Mouse (Mus musculus) midbrain, embryonic 13.5 days (tissue): ENCODE results near the gene Galt. TPM values are rescaled to one million over a fixed set of nuclear protein-coding genes. Genes with fewer than 3 reads are reported as not detected.

ENCODE experiments used
- ATAC-seq: fragments of 200-750 bp; cut with Nextera tagmentation; 2 replicates; pipeline ENCODE4 v1.8.0; 2017; ENCODE audit warnings: mild to moderate bottlenecking, moderate TSS enrichment, moderate library complexity
- H3K27ac ChIP-seq: fragments of 300-500 bp; sonication (generic); 2 replicates; pipeline ENCODE4 v1.5.1; 2015; ENCODE audit warnings: inconsistent platforms, mild to moderate bottlenecking, moderate library complexity
- H3K27me3 ChIP-seq: fragments of 300-500 bp; sonication (generic); 2 replicates; pipeline ENCODE4 v1.6.1; 2015; ENCODE audit warnings: mild to moderate bottlenecking, inconsistent platforms
- H3K36me3 ChIP-seq: fragments of 300-500 bp; sonication (generic); 2 replicates; pipeline ENCODE4 v1.6.1; 2015; ENCODE audit warnings: mild to moderate bottlenecking, inconsistent platforms
- H3K4me1 ChIP-seq: fragments of 300-500 bp; sonication (generic); replicated peaks from 2 replicates; pipeline ENCODE4 v1.6.1; 2015; ENCODE audit warnings: inconsistent platforms
- H3K4me2 ChIP-seq: fragments of 300-500 bp; sonication (generic); replicated peaks from 2 replicates; pipeline ENCODE4 v1.6.1; 2015; ENCODE audit warnings: moderate library complexity, mild to moderate bottlenecking, inconsistent platforms
- H3K4me3 ChIP-seq: fragments of 300-500 bp; sonication (generic); replicated peaks from 2 replicates; pipeline ENCODE4 v1.5.1; 2015; ENCODE audit warnings: mild to moderate bottlenecking, inconsistent platforms
- H3K9ac ChIP-seq: fragments of 300-500 bp; sonication (generic); replicated peaks from 2 replicates; pipeline ENCODE4 v1.6.1; 2015; ENCODE audit warnings: mild to moderate bottlenecking, inconsistent platforms
- H3K9me3 ChIP-seq: fragments of 300-500 bp; sonication (generic); 2 replicates; pipeline ENCODE4 v1.6.1; 2016; ENCODE audit warnings: mild to moderate bottlenecking, inconsistent platforms
- WGBS: fragments of 180-500 bp; shearing (Covaris S2); methylation state at CpG from one replicate; pipeline ENCODE4 v1.1.7; 2015; 5-methylcytosine and 5-hydroxymethylcytosine counted together
- polyA plus RNA-seq: library from polyadenylated mRNA; unstranded; fragments of >200 nt; fragmentation: Nextera tagmentation; extraction: Ambion mirVana; gene quantifications from 2 replicates; pipeline ENCODE4 v1.2.1, GENCODE M21; 2015

The Galt gene
- 29.7 and 30.0 TPM in 2 replicates for polyA plus RNA-seq

- Histone ChIP-seq H3K4me2 (peak within 1 kb of the TSS; percentile 93), H3K4me3 (peak within 1 kb of the TSS; percentile 77), H3K9me3 (no peaks in the 10 kb centered on the region), H3K36me3 (peaks cover 7% of the 10 kb centered on the region), H3K27me3 (no peaks in the 10 kb centered on the region), H3K27ac (peak within 1 kb of the TSS; percentile 77), H3K4me1 (peaks cover 20% of the 10 kb centered on the region), H3K9ac (peak within 1 kb of the TSS; percentile 76)
- WGBS: 14% methylated on average over 14 of the region's 14 CpGs
- peak; percentile 68 for ATAC-seq
These were observed at the start of gene Galt for GRCm38 (mm10) chr4:41754797-41755337. Gene Galt (plus strand): TSS chr4:41755228.

GRCm38 (mm10) chr4:41705922-41706754 lies 48.9 kb upstream of the Galt start:
- peak overlapping the region; percentile 35 for H3K4me2 ChIP-seq
- 59% methylated on average over 19 of the region's 19 CpGs for WGBS
- no peaks in the 10 kb centered on the region for H3K9me3 ChIP-seq
- no peak overlapping the region for H3K4me3 ChIP-seq
- H3K27ac ChIP-seq: peak overlapping the region; percentile 69
- ATAC-seq: peak; percentile 43; the same call in 1 of the 2 replicates
- peaks cover 38% of the 10 kb centered on the region for H3K4me1 ChIP-seq
- peaks cover 7% of the 10 kb centered on the region; the same call in 1 of the 2 replicates for H3K36me3 ChIP-seq
- peaks cover 16% of the 10 kb centered on the region for H3K27me3 ChIP-seq
- H3K9ac ChIP-seq: no peak overlapping the region

GRCm38 (mm10) chr4:41707011-41707535 lies 48.0 kb upstream of the Galt start:
- peak overlapping the region; percentile 35 for H3K4me2 ChIP-seq
- H3K4me1 ChIP-seq: peaks cover 47% of the 10 kb centered on the region
- H3K36me3 ChIP-seq: peaks cover 8% of the 10 kb centered on the region; the same call in 1 of the 2 replicates
- peak; percentile 87 for ATAC-seq
- peak overlapping the region; percentile 72 for H3K27ac ChIP-seq
- WGBS: 1% methylated on average over 13 of the region's 13 CpGs
- no peak overlapping the region for H3K9ac ChIP-seq
- H3K27me3 ChIP-seq: peaks cover 16% of the 10 kb centered on the region
- no peak overlapping the region for H3K4me3 ChIP-seq
- no peaks in the 10 kb centered on the region for H3K9me3 ChIP-seq

- ATAC-seq: no peak
- peaks cover 8% of the 10 kb centered on the region; the same call in 1 of the 2 replicates for H3K36me3 ChIP-seq
- H3K9me3 ChIP-seq: no peaks in the 10 kb centered on the region
- H3K27ac ChIP-seq: peak overlapping the region; percentile 72
- H3K9ac ChIP-seq: no peak overlapping the region
- H3K27me3 ChIP-seq: peaks cover 16% of the 10 kb centered on the region
- H3K4me3 ChIP-seq: no peak overlapping the region
- WGBS: 44% methylated on average over 8 of the region's 8 CpGs
- H3K4me1 ChIP-seq: peaks cover 57% of the 10 kb centered on the region
- no peak overlapping the region for H3K4me2 ChIP-seq
These were observed 46.8 kb upstream of the Galt start for GRCm38 (mm10) chr4:41708192-41708745.

GRCm38 (mm10) chr4:41710229-41710628 lies 44.8 kb upstream of the Galt start:
- 63% methylated on average over 4 of the region's 4 CpGs for WGBS
- no peak overlapping the region for H3K4me3 ChIP-seq
- H3K27me3 ChIP-seq: peaks cover 3% of the 10 kb centered on the region
- H3K36me3 ChIP-seq: peaks cover 14% of the 10 kb centered on the region; the same call in 1 of the 2 replicates
- no peak overlapping the region for H3K4me2 ChIP-seq
- no peak overlapping the region for H3K27ac ChIP-seq
- H3K9ac ChIP-seq: no peak overlapping the region
- no peak for ATAC-seq
- no peaks in the 10 kb centered on the region for H3K9me3 ChIP-seq
- peaks cover 60% of the 10 kb centered on the region for H3K4me1 ChIP-seq

- Histone ChIP-seq H3K27ac (no peak overlapping the region), H3K9me3 (no peaks in the 10 kb centered on the region), H3K36me3 (peaks cover 28% of the 10 kb centered on the region), H3K4me3 (peak overlapping the region; percentile 85), H3K27me3 (no peaks in the 10 kb centered on the region), H3K9ac (peak overlapping the region; percentile 94), H3K4me1 (peaks cover 53% of the 10 kb centered on the region), H3K4me2 (peak overlapping the region; percentile 87)
- ATAC-seq: no peak
- 78% methylated on average over 16 of the region's 16 CpGs for WGBS
These were observed 43.2 kb upstream of the Galt start for GRCm38 (mm10) chr4:41711705-41712375.

GRCm38 (mm10) chr4:41712421-41713196 lies 42.4 kb upstream of the Galt start:
- Histone ChIP-seq H3K36me3 (peaks cover 36% of the 10 kb centered on the region), H3K27ac (peak overlapping the region; percentile 70; the same call in 1 of the 2 replicates), H3K4me1 (peaks cover 45% of the 10 kb centered on the region), H3K4me3 (peak overlapping the region; percentile 85), H3K9me3 (no peaks in the 10 kb centered on the region), H3K9ac (peak overlapping the region; percentile 94), H3K4me2 (peak overlapping the region; percentile 87), H3K27me3 (no peaks in the 10 kb centered on the region)
- peak; percentile 18 for ATAC-seq
- 41% methylated on average over 31 of the region's 31 CpGs for WGBS

- peak within 1 kb of the TSS; percentile 94 for H3K9ac ChIP-seq
- H3K4me3 ChIP-seq: peak within 1 kb of the TSS; percentile 85
- no peaks in the 10 kb centered on the region for H3K9me3 ChIP-seq
- H3K27me3 ChIP-seq: no peaks in the 10 kb centered on the region
- H3K27ac ChIP-seq: peak within 1 kb of the TSS; percentile 70
- H3K4me2 ChIP-seq: peak within 1 kb of the TSS; percentile 87
- under 1% methylated on average over 61 of the region's 61 CpGs for WGBS
- ATAC-seq: peak; percentile 73
- peaks cover 38% of the 10 kb centered on the region for H3K4me1 ChIP-seq
- H3K36me3 ChIP-seq: peaks cover 44% of the 10 kb centered on the region
These were observed 41.6 kb upstream of the Galt start, which contains the start of gene Rpp25l for GRCm38 (mm10) chr4:41713197-41714067. Gene Rpp25l (minus strand): TSS chr4:41713534.

- Histone ChIP-seq H3K9ac (no peak overlapping the region), H3K27me3 (no peaks in the 10 kb centered on the region), H3K36me3 (peaks cover 53% of the 10 kb centered on the region), H3K4me1 (peaks cover 38% of the 10 kb centered on the region), H3K9me3 (no peaks in the 10 kb centered on the region), H3K4me2 (peak overlapping the region; percentile 87), H3K27ac (no peak overlapping the region), H3K4me3 (peak overlapping the region; percentile 85)
- no peak for ATAC-seq
- WGBS: 10% methylated on average over 8 of the region's 8 CpGs
These were observed 40.8 kb upstream of the Galt start for GRCm38 (mm10) chr4:41714276-41714675.

GRCm38 (mm10) chr4:41715082-41715481 lies 39.9 kb upstream of the Galt start:
- Histone ChIP-seq H3K27ac (no peak overlapping the region), H3K27me3 (no peaks in the 10 kb centered on the region), H3K9ac (no peak overlapping the region), H3K4me2 (no peak overlapping the region), H3K9me3 (no peaks in the 10 kb centered on the region), H3K36me3 (peaks cover 61% of the 10 kb centered on the region), H3K4me1 (peaks cover 38% of the 10 kb centered on the region), H3K4me3 (no peak overlapping the region)
- no peak for ATAC-seq
- WGBS: 81% methylated on average over 8 of the region's 8 CpGs
